22 mouse cellular contexts compared by ENCODE assay signal in genomic region chr3:130370167-130370566, GRCm38 (mm10).
DNase-seq lines count a peak whose midpoint lies in the region; ATAC-seq and TF ChIP-seq lines count a peak whose summit lies in the region.
"Had no signal": no experiment of that assay in that cellular context is flagged by ENCODE, and none has a peak within 500 bp of the region (broad histone marks: within the 10 kb centered on the region; RNA-seq: fewer than 3 reads in every experiment).

No protein-coding gene starts in this region.

- no peak overlapping the region for H3K4me2 ChIP-seq in embryonic facial prominence, embryonic 13.5 days
- no peak overlapping the region for H3K4me2 ChIP-seq in kidney, postnatal 0 days (ENCODE audit: low read length)
- no peak overlapping the region for H3K4me2 ChIP-seq in embryonic facial prominence, embryonic 15.5 days (replicated peaks)
- H3K4me2 ChIP-seq in limb, embryonic 14.5 days (replicated peaks; ENCODE audit: low read depth, low read length, severe bottlenecking) = no peak overlapping the region
- H3K4me2 ChIP-seq: forebrain, embryonic 12.5 days; heart, embryonic 13.5 days; hindbrain, embryonic 12.5 days had no signal

- H3K9ac ChIP-seq in embryonic facial prominence, embryonic 13.5 days = no peak overlapping the region
- H3K9ac ChIP-seq in kidney, postnatal 0 days (ENCODE audit: low read depth, low read length) = no peak overlapping the region
- H3K9ac ChIP-seq in embryonic facial prominence, embryonic 15.5 days = no peak overlapping the region
- no peak overlapping the region for H3K9ac ChIP-seq in limb, embryonic 14.5 days (ENCODE audit: low read depth, low read length, severe bottlenecking)
- H3K9ac ChIP-seq: forebrain, embryonic 12.5 days; heart, embryonic 13.5 days; hindbrain, embryonic 12.5 days had no signal

- no peak overlapping the region for H3K4me3 ChIP-seq in embryonic facial prominence, embryonic 13.5 days
- no peak overlapping the region for H3K4me3 ChIP-seq in embryonic facial prominence, embryonic 10.5 days
- H3K4me3 ChIP-seq in kidney, postnatal 0 days (replicated peaks; ENCODE audit: low read depth, low read length) = no peak overlapping the region
- H3K4me3 ChIP-seq in embryonic facial prominence, embryonic 15.5 days (replicated peaks) = no peak overlapping the region
- no peak overlapping the region for H3K4me3 ChIP-seq in limb, embryonic 14.5 days (replicated peaks; ENCODE audit: low read length)
- no peak overlapping the region for H3K4me3 ChIP-seq in midbrain, embryonic 10.5 days
- H3K4me3 ChIP-seq: forebrain, embryonic 12.5 days; heart, embryonic 13.5 days; hindbrain, embryonic 12.5 days had no signal

- no peaks in the 10 kb centered on the region for H3K9me3 ChIP-seq in embryonic facial prominence, embryonic 13.5 days
- no peaks in the 10 kb centered on the region for H3K9me3 ChIP-seq in embryonic facial prominence, embryonic 10.5 days
- H3K9me3 ChIP-seq in kidney, postnatal 0 days (replicated peaks; ENCODE audit: low read length) = no peaks in the 10 kb centered on the region
- no peaks in the 10 kb centered on the region for H3K9me3 ChIP-seq in embryonic facial prominence, embryonic 15.5 days (replicated peaks)
- H3K9me3 ChIP-seq in limb, embryonic 14.5 days (ENCODE audit: control insufficient read depth, low read length) = no peaks in the 10 kb centered on the region
- H3K9me3 ChIP-seq in midbrain, embryonic 10.5 days (replicated peaks) = no peaks in the 10 kb centered on the region
- H3K9me3 ChIP-seq: forebrain, embryonic 12.5 days; heart, embryonic 13.5 days; hindbrain, embryonic 12.5 days had no signal

- TF ChIP-seq CTCF in kidney, postnatal 0 days (IDR thresholded peaks at IDR 0.05; ENCODE audit: low read depth) = no peak

- no peak for TF ChIP-seq POLR2A in limb, embryonic 14.5 days (IDR thresholded peaks at IDR 0.05; ENCODE audit: borderline replicate concordance, extremely low read depth, insufficient read depth, insufficient read length)

- no peak for ATAC-seq in embryonic facial prominence, embryonic 13.5 days (ENCODE audit: insufficient number of reproducible peaks, insufficient read depth, low FRiP score, low TSS enrichment, low read depth)
- no peak for ATAC-seq in kidney, postnatal 0 days (replicated peaks; ENCODE audit: low FRiP score, low read depth)
- 0 out of 2 replicates have a peak, but pooled peaks have one; percentile 9 for ATAC-seq in embryonic facial prominence, embryonic 15.5 days (ENCODE audit: insufficient number of reproducible peaks, low FRiP score, low TSS enrichment, low read depth)
- no peak for ATAC-seq in limb, embryonic 14.5 days (ENCODE audit: low FRiP score, low read depth)
- ATAC-seq: activated CD4-positive, CD25-positive, alpha-beta regulatory T cell, adult 4 months; forebrain, embryonic 16.5 days; hindbrain, postnatal 0 days; Patski had no signal

- H3K27ac ChIP-seq in embryonic facial prominence, embryonic 13.5 days = peak overlapping the region; percentile 23; the same call in 1 of the 2 replicates
- H3K27ac ChIP-seq in embryonic facial prominence, embryonic 10.5 days (replicated peaks) = no peak overlapping the region
- no peak overlapping the region for H3K27ac ChIP-seq in kidney, postnatal 0 days
- H3K27ac ChIP-seq in embryonic facial prominence, embryonic 15.5 days (replicated peaks) = 0 out of 2 replicates have a peak overlapping the region, but pooled peaks have one; percentile 17
- no peak overlapping the region for H3K27ac ChIP-seq in limb, embryonic 14.5 days (replicated peaks; ENCODE audit: low read depth, low read length)
- no peak overlapping the region; the same call in 1 of the 2 replicates for H3K27ac ChIP-seq in midbrain, embryonic 10.5 days (replicated peaks)
- H3K27ac ChIP-seq: forebrain, embryonic 12.5 days; heart, embryonic 13.5 days; hindbrain, embryonic 12.5 days; hindbrain, postnatal 0 days had no signal

- no peak for DNase-seq in embryonic facial prominence, embryonic 10.5 days (ENCODE audit: low spot score)
- peak; percentile 57 for DNase-seq in kidney, postnatal 0 days (ENCODE audit: low spot score)
- no peak for DNase-seq in kidney, adult 11 months
- peak; percentile 50 for DNase-seq in limb, embryonic 14.5 days (ENCODE audit: low spot score)
- no peak for DNase-seq in embryo, embryonic 9.5 days (ENCODE audit: extremely low spot score)
- no peak for DNase-seq in midbrain, embryonic 10.5 days (ENCODE audit: low spot score)
- DNase-seq: adrenal gland, postnatal 36 days; cerebellum, adult 11 months; cerebellum, adult 8-10 months; cerebellum, postnatal 14 days; embryo, embryonic 11 days; gastrocnemius, postnatal 14 days; heart, postnatal 4 days had no signal

- no peaks in the 10 kb centered on the region for H3K36me3 ChIP-seq in embryonic facial prominence, embryonic 13.5 days
- no peaks in the 10 kb centered on the region for H3K36me3 ChIP-seq in embryonic facial prominence, embryonic 10.5 days (replicated peaks)
- H3K36me3 ChIP-seq in kidney, postnatal 0 days (ENCODE audit: insufficient read depth, low read length) = no peaks in the 10 kb centered on the region
- H3K36me3 ChIP-seq in embryonic facial prominence, embryonic 15.5 days = no peaks in the 10 kb centered on the region
- no peaks in the 10 kb centered on the region for H3K36me3 ChIP-seq in limb, embryonic 14.5 days (ENCODE audit: control insufficient read depth, insufficient read depth, low read length)
- H3K36me3 ChIP-seq in midbrain, embryonic 10.5 days = no peaks in the 10 kb centered on the region
- H3K36me3 ChIP-seq: forebrain, embryonic 12.5 days; heart, embryonic 13.5 days; hindbrain, embryonic 12.5 days had no signal

- no peaks in the 10 kb centered on the region; the same call in 1 of the 2 replicates for H3K27me3 ChIP-seq in embryonic facial prominence, embryonic 13.5 days
- no peaks in the 10 kb centered on the region for H3K27me3 ChIP-seq in embryonic facial prominence, embryonic 10.5 days (replicated peaks; ENCODE audit: low read depth, poor library complexity, severe bottlenecking)
- no peaks in the 10 kb centered on the region for H3K27me3 ChIP-seq in kidney, postnatal 0 days (ENCODE audit: insufficient read depth, low read length)
- H3K27me3 ChIP-seq in embryonic facial prominence, embryonic 15.5 days = no peaks in the 10 kb centered on the region
- H3K27me3 ChIP-seq in limb, embryonic 14.5 days (ENCODE audit: control insufficient read depth, insufficient read depth, low read length) = no peaks in the 10 kb centered on the region
- H3K27me3 ChIP-seq in midbrain, embryonic 10.5 days (ENCODE audit: low read depth, poor library complexity, severe bottlenecking) = no peaks in the 10 kb centered on the region
- H3K27me3 ChIP-seq: forebrain, embryonic 12.5 days; heart, embryonic 13.5 days; hindbrain, embryonic 12.5 days; Patski had no signal

- peaks cover 33% of the 10 kb centered on the region for H3K4me1 ChIP-seq in embryonic facial prominence, embryonic 13.5 days
- H3K4me1 ChIP-seq in embryonic facial prominence, embryonic 10.5 days = peaks cover 23% of the 10 kb centered on the region
- no peaks in the 10 kb centered on the region for H3K4me1 ChIP-seq in kidney, postnatal 0 days (replicated peaks; ENCODE audit: insufficient read depth, low read length)
- peaks cover 26% of the 10 kb centered on the region for H3K4me1 ChIP-seq in embryonic facial prominence, embryonic 15.5 days
- peaks cover 32% of the 10 kb centered on the region for H3K4me1 ChIP-seq in limb, embryonic 14.5 days (ENCODE audit: control insufficient read depth, insufficient read depth, low read length)
- H3K4me1 ChIP-seq in midbrain, embryonic 10.5 days = peaks cover 7% of the 10 kb centered on the region

- WGBS in embryonic facial prominence, embryonic 13.5 days = 30% methylated on average over 5 of the region's 5 CpGs
- WGBS in embryonic facial prominence, embryonic 10.5 days = 49% methylated on average over 5 of the region's 5 CpGs
- 54% methylated on average over 5 of the region's 5 CpGs for WGBS in kidney, postnatal 0 days
- WGBS in embryonic facial prominence, embryonic 15.5 days = 30% methylated on average over 5 of the region's 5 CpGs
- WGBS in limb, embryonic 14.5 days = 45% methylated on average over 5 of the region's 5 CpGs
- 68% methylated on average over 5 of the region's 5 CpGs for WGBS in midbrain, embryonic 10.5 days

Comparison
In these comparisons a context has a peak if more than half of its experiments do, and no peak if none do; other contexts are left out.
1. H3K27ac ChIP-seq: peak in embryonic facial prominence, embryonic 13.5 days (single experiment) and embryonic facial prominence, embryonic 15.5 days (single experiment); none in embryonic facial prominence, embryonic 10.5 days (single experiment), kidney, postnatal 0 days (single experiment), limb, embryonic 14.5 days (single experiment) and midbrain, embryonic 10.5 days (single experiment).
2. DNase-seq: peak in kidney, postnatal 0 days (single experiment) and limb, embryonic 14.5 days (single experiment); none in embryonic facial prominence, embryonic 10.5 days (single experiment), kidney, adult 11 months (single experiment), embryo, embryonic 9.5 days (single experiment) and midbrain, embryonic 10.5 days (single experiment).